Mouse (Mus musculus): ENCODE results near the gene Pon2.
"Not testable (repeated sequence)": the region's sequence is repeated elsewhere in the genome, so short reads cannot be mapped to it uniquely, and the experiment has no call there.

Gene Pon2

GRCm38 (mm10) chr6:5298092-5298554, at the start of gene Pon2:
TSS of gene Pon2 (minus strand) at chr6:5298455.
- peak; percentile 82 for DNase-seq (ENCODE audit: low spot score)

GRCm38 (mm10) chr6:5344255-5344654, 46.0 kb upstream of the Pon2 start:
- no peak for DNase-seq (ENCODE audit: low spot score)

- DNase-seq (ENCODE audit: low spot score), result not testable (repeated sequence)
Observed at GRCm38 (mm10) chr6:5339283-5339682, 41.0 kb upstream of the Pon2 start.

- DNase-seq (ENCODE audit: low spot score), result not testable (repeated sequence)
Observed at GRCm38 (mm10) chr6:5338781-5339180, 40.5 kb upstream of the Pon2 start.

GRCm38 (mm10) chr6:5336016-5336415, 37.8 kb upstream of the Pon2 start:
- DNase-seq (ENCODE audit: low spot score), result not testable (repeated sequence)

GRCm38 (mm10) chr6:5334021-5334420, 35.8 kb upstream of the Pon2 start:
- no peak for DNase-seq (ENCODE audit: low spot score)

GRCm38 (mm10) chr6:5332560-5333150, 34.4 kb upstream of the Pon2 start:
- DNase-seq (ENCODE audit: low spot score), result no peak

- no peak for DNase-seq (ENCODE audit: low spot score)
Observed at GRCm38 (mm10) chr6:5325122-5325521, 26.9 kb upstream of the Pon2 start.

GRCm38 (mm10) chr6:5324101-5324500, 25.8 kb upstream of the Pon2 start:
- not testable (repeated sequence) for DNase-seq (ENCODE audit: low spot score)

- no peak for DNase-seq (ENCODE audit: low spot score)
Observed at GRCm38 (mm10) chr6:5316630-5317029, 18.4 kb upstream of the Pon2 start.

GRCm38 (mm10) chr6:5315053-5315759, 17.0 kb upstream of the Pon2 start:
- DNase-seq (ENCODE audit: low spot score), result no peak

- no peak for DNase-seq (ENCODE audit: low spot score)
Observed at GRCm38 (mm10) chr6:5313951-5314590, 15.8 kb upstream of the Pon2 start.

- no peak for DNase-seq (ENCODE audit: low spot score)
Observed at GRCm38 (mm10) chr6:5310491-5310890, 12.2 kb upstream of the Pon2 start.

- DNase-seq (ENCODE audit: low spot score), result no peak
Observed at GRCm38 (mm10) chr6:5309595-5310197, 11.4 kb upstream of the Pon2 start.

GRCm38 (mm10) chr6:5305926-5306325, 7.7 kb upstream of the Pon2 start:
- no peak for DNase-seq (ENCODE audit: low spot score)

- no peak for DNase-seq (ENCODE audit: low spot score)
Observed at GRCm38 (mm10) chr6:5304956-5305355, 6.7 kb upstream of the Pon2 start.

- no peak for DNase-seq (ENCODE audit: low spot score)
Observed at GRCm38 (mm10) chr6:5300629-5301028, 2.4 kb upstream of the Pon2 start.

- no peak for DNase-seq (ENCODE audit: low spot score)
Observed at GRCm38 (mm10) chr6:5299561-5299960, 1.3 kb upstream of the Pon2 start.

- peak; percentile 82 for DNase-seq (ENCODE audit: low spot score)
Observed at GRCm38 (mm10) chr6:5297321-5298091, 749 bp downstream of the Pon2 start.

- no peak for DNase-seq (ENCODE audit: low spot score)
Observed at GRCm38 (mm10) chr6:5296067-5296466, 2.2 kb downstream of the Pon2 start.

GRCm38 (mm10) chr6:5294659-5295449, 3.4 kb downstream of the Pon2 start:
- DNase-seq (ENCODE audit: low spot score), result no peak

Data from yolk sac, embryonic 10.5 days (tissue).